Mouse (Mus musculus) liver, embryonic 14.5 days (tissue): ENCODE data around the gene Nat8. TPM values are rescaled to one million over a fixed set of nuclear protein-coding genes. Genes with fewer than 3 reads are reported as not detected.

Source experiments
- ATAC-seq: fragments of 200-750 bp; cut with Nextera tagmentation; 2 replicates; pipeline ENCODE4 v1.8.0; 2017; ENCODE audit warnings: moderate number of reproducible peaks, mild to moderate bottlenecking, moderate library complexity; ENCODE audit not compliant: insufficient read depth
- DNase-seq, 3 experiments: peaks; one replicate each; pipeline ENCODE4 v3.0.0-alpha.2; 2012 to 2013; ENCODE audit warnings: low read depth in 3 of 3, low spot score in 3 of 3
- H3K27ac ChIP-seq: fragments of 300-500 bp; sonication (generic); 2 replicates; pipeline ENCODE4 v1.5.1; 2014; ENCODE audit warnings: moderate library complexity, mild to moderate bottlenecking, control low read depth, inconsistent platforms
- H3K27me3 ChIP-seq: fragments of 300-500 bp; sonication (generic); 2 replicates; pipeline ENCODE4 v1.6.1; 2014; ENCODE audit warnings: mild to moderate bottlenecking, low read length, moderate library complexity; ENCODE audit not compliant: control insufficient read depth, insufficient read depth
- H3K36me3 ChIP-seq: fragments of 300-500 bp; sonication (generic); replicated peaks from 2 replicates; pipeline ENCODE4 v1.6.1; 2014; ENCODE audit warnings: low read depth; ENCODE audit not compliant: control insufficient read depth, insufficient read depth
- H3K4me1 ChIP-seq, 2 experiments: fragments of 200-500 bp in 1 of 2; fragments of 300-500 bp in 1 of 2; sonication (generic) in 1 of 2; replicated peaks; 2 replicates each; pipeline ENCODE4 v1.6.1; 2012 to 2014; ENCODE audit warnings: antibody characterized with exemption in 1 of 2, inconsistent platforms in 1 of 2, low read length in 1 of 2; ENCODE audit not compliant: control insufficient read depth in 2 of 2, insufficient read depth in 2 of 2
- H3K4me2 ChIP-seq: fragments of 300-500 bp; sonication (generic); 2 replicates; pipeline ENCODE4 v1.6.1; 2014; ENCODE audit warnings: low read depth, mild to moderate bottlenecking, control low read depth, moderate library complexity
- H3K4me3 ChIP-seq, 2 experiments: fragments of 200-500 bp in 1 of 2; fragments of 300-500 bp in 1 of 2; sonication (generic) in 1 of 2; 2 replicates each; pipeline ENCODE4 v1.5.1; 2012 to 2014; ENCODE audit warnings: low read depth in 2 of 2, low read length in 2 of 2, mild to moderate bottlenecking in 2 of 2, control low read depth in 1 of 2, inconsistent platforms in 1 of 2, moderate library complexity in 1 of 2; ENCODE audit not compliant: insufficient read depth in 1 of 2
- H3K9ac ChIP-seq: fragments of 300-500 bp; sonication (generic); replicated peaks from 2 replicates; pipeline ENCODE4 v1.6.1; 2014; ENCODE audit warnings: mild to moderate bottlenecking, control low read depth, moderate library complexity
- H3K9me3 ChIP-seq: fragments of 300-500 bp; sonication (generic); 2 replicates; pipeline ENCODE4 v1.6.1; 2016; ENCODE audit warnings: low read length, mixed read lengths; ENCODE audit not compliant: control insufficient read depth
- CTCF ChIP-seq: IDR thresholded peaks from 2 replicates; pipeline ENCODE4 v1.5.1; 2016; ENCODE audit warnings: antibody characterized with exemption, low read depth, control low read depth
- EP300 ChIP-seq: IDR thresholded peaks from 2 replicates; pipeline ENCODE4 v1.6.1; 2016; ENCODE audit warnings: antibody characterized with exemption, low read depth
- WGBS: fragments of 180-500 bp; shearing (Covaris S2); extraction: QIAGEN DNeasy Blood & Tissue Kit; methylation state at CpG from one replicate; pipeline ENCODE4 v1.1.7; 2014; ENCODE audit not compliant: insufficient replicate concordance; 5-methylcytosine and 5-hydroxymethylcytosine counted together
- polyA plus RNA-seq, 2 experiments: library from polyadenylated mRNA; depleted of rRNA in 1 of 2; stranded (reverse) in 1 of 2; unstranded in 1 of 2; fragments of >200 nt; fragmentation: Nextera tagmentation in 1 of 2; extraction: Ambion mirVana in 1 of 2; gene quantifications; 2 replicates each; pipeline versions ENCODE4 v1.2.1 to v1.2.3; 2012 to 2014

Gene Nat8
- polyA plus RNA-seq, 2 experiments = 0.02 TPM; not detected in 1

DNA sequence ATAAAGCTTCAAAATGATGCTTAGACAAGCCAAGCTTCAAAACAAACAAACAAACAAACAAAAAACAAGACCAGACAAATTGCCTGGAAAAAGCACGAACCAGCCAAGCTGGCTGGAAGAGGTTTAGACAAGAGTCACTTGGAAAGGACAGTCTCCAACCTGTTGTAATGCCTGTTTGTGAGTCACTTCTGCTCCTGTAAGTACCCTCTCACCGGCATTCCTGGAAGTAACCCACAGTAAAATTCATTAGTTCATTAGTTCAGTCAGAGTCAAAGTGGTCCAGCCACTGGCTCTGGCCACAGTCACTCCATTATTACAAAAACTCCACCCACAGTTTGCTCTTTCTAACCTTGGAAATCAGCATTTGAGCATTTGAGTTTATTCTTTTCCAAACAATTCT lies 32.0 kb upstream of the Nat8 start:
- no peak for ATAC-seq

DNA sequence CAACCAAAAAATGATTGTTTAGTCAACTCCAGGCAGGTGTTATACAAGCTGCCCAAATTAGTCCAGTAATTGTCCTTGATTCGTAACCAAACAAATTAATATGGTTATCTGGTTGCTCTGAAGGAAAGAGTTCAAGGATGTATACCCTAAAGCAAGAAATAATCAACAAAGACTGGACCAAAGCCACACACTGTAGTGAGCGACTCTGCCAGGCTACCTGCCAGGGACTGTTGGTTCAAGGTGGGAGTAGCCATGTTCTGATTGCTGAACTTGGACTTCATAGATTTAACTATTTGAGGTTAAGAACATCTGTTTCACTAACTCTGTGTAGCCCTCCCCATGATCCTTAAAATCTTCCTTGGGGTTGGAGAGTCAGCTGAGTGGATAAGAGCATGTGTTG lies 31.3 kb upstream of the Nat8 start:
- WGBS = 49% methylated on average over 2 of the region's 2 CpGs
- H3K4me1 ChIP-seq = no peaks in the 10 kb centered on the region
- H3K4me3 ChIP-seq = no peak overlapping the region
- no peak overlapping the region for H3K27ac ChIP-seq
- TF ChIP-seq CTCF (no peak), EP300 (no peak)
- no peaks in the 10 kb centered on the region for H3K27me3 ChIP-seq
- H3K36me3 ChIP-seq = no peaks in the 10 kb centered on the region
- no peaks in the 10 kb centered on the region for H3K9me3 ChIP-seq
- no peak overlapping the region for H3K9ac ChIP-seq
- ATAC-seq = no peak
- no peak overlapping the region for H3K4me2 ChIP-seq
- DNase-seq = no peak

More for the DNA sequence above, 32.0 kb upstream of the Nat8 start:
- Histone ChIP-seq H3K4me1 (no peaks in the 10 kb centered on the region), H3K4me3 (no peak overlapping the region), H3K4me2 (no peak overlapping the region), H3K9ac (no peak overlapping the region), H3K27me3 (no peaks in the 10 kb centered on the region), H3K27ac (no peak overlapping the region), H3K9me3 (no peaks in the 10 kb centered on the region), H3K36me3 (no peaks in the 10 kb centered on the region)
- TF ChIP-seq CTCF = no peak
- no peak for TF ChIP-seq EP300
- WGBS = 54% methylated on average over 2 of the region's 2 CpGs
- DNase-seq = no peak

DNA sequence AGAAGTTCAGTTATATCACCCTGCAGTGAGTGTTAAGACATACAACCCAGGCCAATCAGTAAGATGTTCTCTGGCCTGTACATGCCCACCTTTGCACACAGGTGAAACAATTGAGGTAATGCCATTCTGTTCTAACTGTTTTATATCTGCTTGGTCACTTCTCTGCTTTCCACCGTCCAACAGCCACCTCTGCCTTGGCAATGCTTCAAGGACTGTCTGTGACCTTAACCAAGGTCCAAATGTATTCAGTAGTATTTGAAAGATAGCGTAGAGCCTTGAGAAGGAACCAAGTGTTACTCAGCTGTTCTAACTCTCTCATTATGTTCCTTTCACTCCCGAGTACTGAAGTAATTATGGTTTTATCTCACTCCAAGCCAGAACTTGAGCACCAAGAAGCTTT lies 30.7 kb upstream of the Nat8 start:
- Histone ChIP-seq H3K27ac (no peak overlapping the region), H3K4me3 (no peak overlapping the region), H3K27me3 (no peaks in the 10 kb centered on the region), H3K4me1 (no peaks in the 10 kb centered on the region), H3K4me2 (no peak overlapping the region), H3K9ac (no peak overlapping the region), H3K36me3 (no peaks in the 10 kb centered on the region), H3K9me3 (no peaks in the 10 kb centered on the region)
- ATAC-seq (no peak), DNase-seq (no peak)
- WGBS = 54% methylated on average over 3 of the region's 3 CpGs
- TF ChIP-seq CTCF = no peak
- TF ChIP-seq EP300 = no peak

GRCm38 (mm10) chr6:85861247-85861646 lies 29.4 kb upstream of the Nat8 start:
- Histone ChIP-seq H3K27ac (no peak overlapping the region), H3K4me2 (no peak overlapping the region), H3K27me3 (no peaks in the 10 kb centered on the region), H3K9ac (no peak overlapping the region), H3K9me3 (no peaks in the 10 kb centered on the region), H3K36me3 (no peaks in the 10 kb centered on the region), H3K4me1 (no peaks in the 10 kb centered on the region), H3K4me3 (no peak overlapping the region)
- DNase-seq = no peak
- 70% methylated on average over 3 of the region's 3 CpGs for WGBS
- no peak for TF ChIP-seq EP300
- TF ChIP-seq CTCF = no peak
- no peak for ATAC-seq

GRCm38 (mm10) chr6:85856194-85856678 lies 24.4 kb upstream of the Nat8 start:
- H3K27me3 ChIP-seq = no peaks in the 10 kb centered on the region
- H3K36me3 ChIP-seq = no peaks in the 10 kb centered on the region
- H3K27ac ChIP-seq = no peak overlapping the region
- no peak for TF ChIP-seq CTCF
- no peak for TF ChIP-seq EP300
- H3K9me3 ChIP-seq = no peaks in the 10 kb centered on the region
- no peak overlapping the region for H3K4me2 ChIP-seq
- WGBS = 38% methylated on average over 1 of the region's 1 CpGs
- 0 out of 4 replicates have a peak, but pooled peaks cover 0 to 1% of the 10 kb centered on the region in 2 experiments for H3K4me1 ChIP-seq
- no peak overlapping the region for H3K9ac ChIP-seq
- no peak for ATAC-seq
- no peak for DNase-seq
- no peak overlapping the region for H3K4me3 ChIP-seq
